In genomic region chr10:121455517-121455916, GRCm38 (mm10) we compare ENCODE assay signal across 27 mouse cellular contexts.
"Had no signal": no experiment of that assay in that cellular context is flagged by ENCODE, and none has a peak within 500 bp of the region (broad histone marks: within the 10 kb centered on the region; RNA-seq: fewer than 3 reads in every experiment).

No protein-coding gene starts in this region.

- H3K27ac ChIP-seq: gastrocnemius, adult 2 months; heart, embryonic 13.5 days; hindbrain, embryonic 13.5 days; hindbrain, embryonic 15.5 days; hindbrain, postnatal 0 days; kidney, embryonic 15.5 days; kidney, postnatal 0 days; limb, embryonic 13.5 days; limb, embryonic 15.5 days; liver, embryonic 13.5 days; liver, embryonic 15.5 days had no signal

- H3K4me2 ChIP-seq: heart, embryonic 11.5 days; heart, embryonic 13.5 days; heart, embryonic 15.5 days; hindbrain, embryonic 13.5 days; hindbrain, embryonic 15.5 days; kidney, embryonic 15.5 days; limb, embryonic 13.5 days; limb, embryonic 15.5 days; liver, embryonic 11.5 days; liver, embryonic 13.5 days; liver, embryonic 15.5 days had no signal

- H3K9me3 ChIP-seq: heart, embryonic 13.5 days; heart, embryonic 15.5 days; hindbrain, embryonic 13.5 days; hindbrain, embryonic 15.5 days; kidney, embryonic 15.5 days; limb, embryonic 13.5 days; limb, embryonic 15.5 days; liver, embryonic 13.5 days; liver, embryonic 15.5 days had no signal

- ATAC-seq: hindbrain, postnatal 0 days; inflammation-experienced regulatory T-cells, adult 6 months had no signal

- DNase-seq: gastrocnemius, adult 2 months; gastrocnemius, postnatal 10 days; gastrocnemius, postnatal 25 days; heart, adult 18-20 months; heart, postnatal 14 days; heart, postnatal 36 days; kidney, adult 18-20 months; kidney, adult 8-10 months; kidney, postnatal 14 days; kidney, postnatal 36 days; layer of hippocampus, adult 9-11 months; layer of hippocampus, postnatal 36 days; left cerebral cortex, postnatal 4 days; liver, embryonic 13.5 days had no signal

- H3K36me3 ChIP-seq: heart, embryonic 15.5 days; hindbrain, embryonic 13.5 days; hindbrain, embryonic 15.5 days; kidney, embryonic 15.5 days; limb, embryonic 13.5 days; limb, embryonic 15.5 days; liver, embryonic 15.5 days had no signal

- H3K9ac ChIP-seq: heart, embryonic 13.5 days; heart, embryonic 15.5 days; hindbrain, embryonic 13.5 days; hindbrain, embryonic 15.5 days; kidney, embryonic 15.5 days; limb, embryonic 13.5 days; limb, embryonic 15.5 days; liver, embryonic 13.5 days; liver, embryonic 15.5 days had no signal

- H3K4me3 ChIP-seq: gastrocnemius, adult 2 months; heart, embryonic 13.5 days; heart, embryonic 15.5 days; hindbrain, embryonic 13.5 days; hindbrain, embryonic 15.5 days; kidney, embryonic 15.5 days; limb, embryonic 13.5 days; limb, embryonic 15.5 days; liver, embryonic 13.5 days; liver, embryonic 15.5 days had no signal

- H3K27me3 ChIP-seq: heart, embryonic 13.5 days; heart, embryonic 15.5 days; hindbrain, embryonic 13.5 days; hindbrain, embryonic 15.5 days; kidney, embryonic 15.5 days; limb, embryonic 13.5 days; limb, embryonic 15.5 days; liver, embryonic 13.5 days; liver, embryonic 15.5 days had no signal
